In the genomic region with DNA sequence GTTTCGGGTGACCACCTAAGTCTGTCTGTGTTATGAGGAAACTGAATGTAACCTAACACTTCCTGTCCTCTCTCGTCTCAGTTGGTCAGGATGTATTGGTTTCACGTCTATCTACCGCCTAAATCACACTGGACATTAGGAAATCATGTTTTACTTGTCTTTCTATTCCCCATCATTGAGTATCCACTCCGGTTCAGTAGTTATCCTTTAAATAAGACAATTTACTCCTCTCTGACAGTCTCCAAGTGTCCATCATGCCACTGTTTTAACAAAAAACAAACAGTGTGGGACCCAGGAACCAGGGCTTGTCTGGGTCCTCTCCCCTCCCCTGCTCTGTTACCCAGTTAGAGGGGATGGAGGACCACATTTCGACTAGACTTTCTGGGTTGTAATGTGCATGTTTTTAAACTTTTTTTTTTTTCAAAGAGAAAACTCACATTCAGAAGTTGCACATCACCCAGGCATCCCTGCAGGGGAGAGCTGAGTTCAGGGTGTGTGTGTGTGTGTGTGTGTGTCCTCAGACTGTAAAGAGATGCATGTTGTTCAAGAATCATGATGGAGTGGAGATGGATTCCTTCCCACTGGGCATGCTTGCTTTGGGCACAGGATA, we compare ENCODE assay signal across 21 mouse cellular contexts.
DNase-seq lines count a peak whose midpoint lies in the region; ATAC-seq and TF ChIP-seq lines count a peak whose summit lies in the region.
"Had no signal": no experiment of that assay in that cellular context is flagged by ENCODE, and none has a peak within 500 bp of the region (broad histone marks: within the 10 kb centered on the region; RNA-seq: fewer than 3 reads in every experiment).

No protein-coding gene starts in this region.

- peaks cover 5% of the 10 kb centered on the region; the same call in 1 of the 2 replicates for H3K4me1 ChIP-seq in forebrain, embryonic 11.5 days (replicated peaks; ENCODE audit: control insufficient read depth, insufficient read depth, low read length)
- H3K4me1 ChIP-seq in forebrain, embryonic 13.5 days = peaks cover 15% of the 10 kb centered on the region; the same call in 1 of the 2 replicates
- no peaks in the 10 kb centered on the region for H3K4me1 ChIP-seq in kidney, postnatal 0 days (replicated peaks; ENCODE audit: insufficient read depth, low read length)
- H3K4me1 ChIP-seq: heart, embryonic 12.5 days; heart, embryonic 15.5 days had no signal

- H3K4me2 ChIP-seq in forebrain, embryonic 11.5 days (ENCODE audit: low read depth, low read length, severe bottlenecking) = no peak overlapping the region
- H3K4me2 ChIP-seq in forebrain, embryonic 13.5 days = no peak overlapping the region
- no peak overlapping the region for H3K4me2 ChIP-seq in kidney, postnatal 0 days (ENCODE audit: low read length)
- H3K4me2 ChIP-seq: forebrain, embryonic 12.5 days; heart, embryonic 12.5 days; heart, embryonic 15.5 days; hindbrain, embryonic 14.5 days had no signal

- no peaks in the 10 kb centered on the region for H3K9me3 ChIP-seq in forebrain, embryonic 11.5 days (ENCODE audit: control insufficient read depth, low read length)
- H3K9me3 ChIP-seq in forebrain, embryonic 13.5 days (replicated peaks) = peaks cover 6% of the 10 kb centered on the region; the same call in 1 of the 2 replicates
- no peaks in the 10 kb centered on the region for H3K9me3 ChIP-seq in kidney, postnatal 0 days (replicated peaks; ENCODE audit: low read length)
- H3K9me3 ChIP-seq: heart, embryonic 15.5 days had no signal

- DNase-seq in forebrain, embryonic 11.5 days (ENCODE audit: low spot score) = peak; percentile 17
- DNase-seq in kidney, postnatal 0 days (ENCODE audit: low spot score) = no peak
- no peak for DNase-seq in kidney, postnatal 10 days
- DNase-seq in adipocyte (ENCODE audit: low spot score) = peak; percentile 95
- no peak for DNase-seq in cerebellum, adult 8-10 months
- DNase-seq: adrenal gland, adult 8-10 months; adrenal gland, postnatal 25 days; gastrocnemius, postnatal 10 days; gastrocnemius, postnatal 36 days; heart, adult 18-20 months; heart, postnatal 10 days; heart, postnatal 36 days had no signal

- no peak overlapping the region for H3K27ac ChIP-seq in forebrain, embryonic 11.5 days (ENCODE audit: low read depth, low read length)
- no peak overlapping the region for H3K27ac ChIP-seq in forebrain, embryonic 13.5 days
- H3K27ac ChIP-seq in kidney, postnatal 0 days = 0 out of 2 replicates have a peak overlapping the region, but pooled peaks have one; percentile 19
- H3K27ac ChIP-seq: forebrain, embryonic 12.5 days; heart, embryonic 15.5 days; hindbrain, embryonic 14.5 days; hindbrain, postnatal 0 days had no signal

- WGBS in forebrain, embryonic 11.5 days = 72% methylated on average over 6 of the region's 6 CpGs
- 72% methylated on average over 6 of the region's 6 CpGs for WGBS in forebrain, embryonic 13.5 days
- WGBS in kidney, postnatal 0 days = 20% methylated on average over 6 of the region's 6 CpGs

- no peak overlapping the region for H3K4me3 ChIP-seq in forebrain, embryonic 11.5 days (ENCODE audit: low read depth, low read length)
- H3K4me3 ChIP-seq in forebrain, embryonic 13.5 days = no peak overlapping the region
- H3K4me3 ChIP-seq in kidney, postnatal 0 days (replicated peaks; ENCODE audit: low read depth, low read length) = no peak overlapping the region
- H3K4me3 ChIP-seq: forebrain, embryonic 12.5 days; heart, embryonic 12.5 days; heart, embryonic 15.5 days had no signal

- no peaks in the 10 kb centered on the region for H3K36me3 ChIP-seq in forebrain, embryonic 11.5 days (ENCODE audit: control insufficient read depth, insufficient read depth, low read length)
- no peaks in the 10 kb centered on the region for H3K36me3 ChIP-seq in forebrain, embryonic 13.5 days (ENCODE audit: poor library complexity, severe bottlenecking)
- H3K36me3 ChIP-seq in kidney, postnatal 0 days (ENCODE audit: insufficient read depth, low read length) = no peaks in the 10 kb centered on the region
- H3K36me3 ChIP-seq: forebrain, embryonic 12.5 days; heart, embryonic 12.5 days; heart, embryonic 15.5 days had no signal

- no peaks in the 10 kb centered on the region for H3K27me3 ChIP-seq in forebrain, embryonic 11.5 days (ENCODE audit: control insufficient read depth, insufficient read depth, low read length)
- no peaks in the 10 kb centered on the region for H3K27me3 ChIP-seq in forebrain, embryonic 13.5 days
- H3K27me3 ChIP-seq in kidney, postnatal 0 days (ENCODE audit: insufficient read depth, low read length) = no peaks in the 10 kb centered on the region
- H3K27me3 ChIP-seq: forebrain, embryonic 12.5 days; heart, embryonic 12.5 days; heart, embryonic 15.5 days had no signal

- ATAC-seq in forebrain, embryonic 11.5 days (replicated peaks; ENCODE audit: low FRiP score) = no peak
- ATAC-seq in forebrain, embryonic 13.5 days = no peak
- no peak for ATAC-seq in kidney, postnatal 0 days (replicated peaks; ENCODE audit: low FRiP score, low read depth)
- ATAC-seq: CD4-positive, CD25-positive, alpha-beta regulatory T cell, adult 4 months; hindbrain, postnatal 0 days; inflammation-experienced regulatory T-cells, adult 6 months; intestine, embryonic 16.5 days had no signal

- TF ChIP-seq CTCF in kidney, postnatal 0 days (IDR thresholded peaks at IDR 0.05; ENCODE audit: low read depth) = no peak

- H3K9ac ChIP-seq in forebrain, embryonic 11.5 days (ENCODE audit: low read length) = no peak overlapping the region
- H3K9ac ChIP-seq in forebrain, embryonic 13.5 days = no peak overlapping the region
- no peak overlapping the region for H3K9ac ChIP-seq in kidney, postnatal 0 days (ENCODE audit: low read depth, low read length)
- H3K9ac ChIP-seq: forebrain, embryonic 12.5 days; heart, embryonic 12.5 days; heart, embryonic 15.5 days; hindbrain, embryonic 14.5 days had no signal

Comparison
In these comparisons a context has a peak if more than half of its experiments do, and no peak if none do; other contexts are left out.
1. DNase-seq: peak in forebrain, embryonic 11.5 days (single experiment) and adipocyte (single experiment); none in kidney, postnatal 0 days (single experiment), kidney, postnatal 10 days (single experiment) and cerebellum, adult 8-10 months (single experiment).